8 mouse cellular contexts compared by ENCODE assay signal in the genomic region with DNA sequence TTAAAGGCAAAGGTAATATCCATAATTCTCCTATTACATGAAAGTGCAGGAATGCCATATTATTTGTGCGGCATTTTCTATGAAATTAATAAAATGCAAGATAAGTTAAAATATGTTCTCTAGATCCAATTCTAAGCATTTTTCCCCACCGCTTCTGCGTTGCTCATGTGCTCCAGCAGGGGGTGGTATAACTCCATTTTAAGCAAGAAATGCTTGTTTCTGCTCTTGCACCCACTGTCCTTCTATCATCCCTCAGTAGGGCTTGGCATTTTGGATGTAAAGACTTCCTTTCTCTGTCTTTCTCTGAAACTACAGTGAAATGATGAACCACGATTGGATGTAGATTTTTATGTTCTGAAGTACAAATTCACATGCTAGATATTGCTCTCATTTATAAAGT. TPM values are rescaled to one million over a fixed set of nuclear protein-coding genes. Genes with fewer than 3 reads are reported as not detected.
A peak's percentile ranks its signal among the peaks of the same experiment; 100 is the strongest.
DNase-seq lines count a peak whose midpoint lies in the region; ATAC-seq and TF ChIP-seq lines count a peak whose summit lies in the region.

No protein-coding gene starts in this region.

- H3K9ac ChIP-seq in embryonic facial prominence, embryonic 14.5 days (ENCODE audit: low read depth, low read length): no peak overlapping the region
- H3K9ac ChIP-seq in hindbrain, postnatal 0 days (replicated peaks; ENCODE audit: low read length): peak overlapping the region; percentile 70
- H3K9ac ChIP-seq in limb, embryonic 11.5 days (ENCODE audit: low read length): no peak overlapping the region

- peak; percentile 90 for TF ChIP-seq CTCF in hindbrain, postnatal 0 days (IDR thresholded peaks at IDR 0.05; ENCODE audit: low read depth)

- H3K27me3 ChIP-seq in embryonic facial prominence, embryonic 14.5 days (replicated peaks; ENCODE audit: control insufficient read depth, insufficient read depth, low read length): no peaks in the 10 kb centered on the region
- no peaks in the 10 kb centered on the region for H3K27me3 ChIP-seq in hindbrain, postnatal 0 days (ENCODE audit: insufficient read depth, low read length)
- H3K27me3 ChIP-seq in limb, embryonic 11.5 days (ENCODE audit: control insufficient read depth, insufficient read depth, low read length): no peaks in the 10 kb centered on the region

- H3K4me3 ChIP-seq in embryonic facial prominence, embryonic 14.5 days (ENCODE audit: low read depth, low read length): peak overlapping the region; percentile 62; the same call in 1 of the 2 replicates
- peak overlapping the region; percentile 69 for H3K4me3 ChIP-seq in hindbrain, postnatal 0 days (ENCODE audit: low read length)
- H3K4me3 ChIP-seq in limb, embryonic 11.5 days (ENCODE audit: low read depth, low read length): no peak overlapping the region

- no peaks in the 10 kb centered on the region for H3K9me3 ChIP-seq in embryonic facial prominence, embryonic 14.5 days (ENCODE audit: control insufficient read depth, low read length)
- H3K9me3 ChIP-seq in hindbrain, postnatal 0 days (ENCODE audit: low read length): no peaks in the 10 kb centered on the region
- no peaks in the 10 kb centered on the region for H3K9me3 ChIP-seq in limb, embryonic 11.5 days (ENCODE audit: control insufficient read depth, low read length)

- peak; percentile 47 for DNase-seq in testis, postnatal 10 days (ENCODE audit: low spot score)
- no peak for DNase-seq in testis, postnatal 14 days (ENCODE audit: low spot score)
- peak; percentile 72 for DNase-seq in brain, embryonic 18.5 days (ENCODE audit: low read depth, low spot score)
- DNase-seq in embryonic facial prominence, embryonic 14.5 days (ENCODE audit: low spot score): peak; percentile 64
- peak; percentile 91 for DNase-seq in hindbrain, postnatal 0 days (ENCODE audit: low spot score)
- DNase-seq in limb, embryonic 11.5 days (ENCODE audit: low spot score): peak; percentile 67
- DNase-seq in right cerebral cortex, adult 2 months (ENCODE audit: low spot score in 2 of 2): peak; percentile 84 to 91

- no peaks in the 10 kb centered on the region for H3K36me3 ChIP-seq in embryonic facial prominence, embryonic 14.5 days (ENCODE audit: control insufficient read depth, insufficient read depth, low read length)
- H3K36me3 ChIP-seq in hindbrain, postnatal 0 days (ENCODE audit: insufficient read depth, low read length): no peaks in the 10 kb centered on the region
- no peaks in the 10 kb centered on the region for H3K36me3 ChIP-seq in limb, embryonic 11.5 days (ENCODE audit: control insufficient read depth, insufficient read depth, low read length)

- H3K27ac ChIP-seq in embryonic facial prominence, embryonic 14.5 days (replicated peaks; ENCODE audit: low read depth, low read length): no peak overlapping the region
- H3K27ac ChIP-seq in hindbrain, postnatal 0 days: peak overlapping the region; percentile 87
- H3K27ac ChIP-seq in limb, embryonic 11.5 days (replicated peaks; ENCODE audit: low read depth, low read length): no peak overlapping the region

- no peak for ATAC-seq in embryonic facial prominence, embryonic 14.5 days (ENCODE audit: low read depth)
- ATAC-seq in hindbrain, postnatal 0 days: peak; percentile 42; the same call in 1 of the 2 replicates
- ATAC-seq in limb, embryonic 11.5 days (ENCODE audit: insufficient number of reproducible peaks, low FRiP score, low TSS enrichment, low read depth): no peak
- no peak for ATAC-seq in erythroblast, adult 5-6 weeks (replicated peaks; ENCODE audit: low FRiP score, poor library complexity, severe bottlenecking)

- 11% methylated on average over 4 of the region's 4 CpGs for WGBS in embryonic facial prominence, embryonic 14.5 days
- WGBS in hindbrain, postnatal 0 days: 4% methylated on average over 4 of the region's 4 CpGs
- WGBS in limb, embryonic 11.5 days: 12% methylated on average over 4 of the region's 4 CpGs

- H3K4me2 ChIP-seq in embryonic facial prominence, embryonic 14.5 days (ENCODE audit: low read depth, low read length): peak overlapping the region; percentile 93; the same call in 1 of the 2 replicates
- H3K4me2 ChIP-seq in hindbrain, postnatal 0 days (ENCODE audit: low read depth, low read length): peak overlapping the region; percentile 69
- no peak overlapping the region for H3K4me2 ChIP-seq in limb, embryonic 11.5 days (ENCODE audit: low read depth, severe bottlenecking)

- no peaks in the 10 kb centered on the region; the same call in 1 of the 2 replicates for H3K4me1 ChIP-seq in embryonic facial prominence, embryonic 14.5 days (ENCODE audit: control insufficient read depth, insufficient read depth, low read length)
- H3K4me1 ChIP-seq in hindbrain, postnatal 0 days (ENCODE audit: insufficient read depth, low read length): peaks cover 5% of the 10 kb centered on the region; the same call in 1 of the 2 replicates
- no peaks in the 10 kb centered on the region for H3K4me1 ChIP-seq in limb, embryonic 11.5 days (ENCODE audit: control insufficient read depth, insufficient read depth, low read length)

RNA-seq across cellular contexts. Expression of gene Ncam2, which starts 1.5 kb away (rescaled TPM):
- polyA plus RNA-seq in embryonic facial prominence, embryonic 14.5 days (2014; fragmentation: Nextera tagmentation; extraction: Ambion mirVana): 4.1 and 5.0 TPM in 2 replicates
- 54.0 and 54.6 TPM in 2 replicates for total RNA-seq in hindbrain, postnatal 0 days (2014; rRNA removed)
- polyA plus RNA-seq in hindbrain, postnatal 0 days (2015; fragmentation: Nextera tagmentation; extraction: Ambion mirVana): 26.8 and 28.1 TPM in 2 replicates
- 0.23 and 0.38 TPM in 2 replicates for polyA plus RNA-seq in limb, embryonic 11.5 days (2014; fragmentation: Nextera tagmentation; extraction: Ambion mirVana)
- total RNA-seq in erythroblast, adult 5-6 weeks (2015; ENCODE audit: low replicate concordance): not detected in 2 replicates
- not detected in 2 replicates for total RNA-seq in erythroblast, adult 5-6 weeks (2017; ENCODE audit: low replicate concordance)
